Mouse (Mus musculus) testis, adult 2 months (tissue): ENCODE measurements around the gene Cd151.

Experiments
- CTCF ChIP-seq: fragments of 200-500 bp; IDR thresholded peaks from 2 replicates; pipeline ENCODE4 v1.5.1; 2012; ENCODE audit warnings: low read depth, mild to moderate bottlenecking, inconsistent platforms, low read length, moderate library complexity; ENCODE audit not compliant: control insufficient read depth, insufficient read depth, insufficient replicate concordance
- POLR2A ChIP-seq: fragments of 200-500 bp; IDR thresholded peaks from 2 replicates; pipeline ENCODE4 v1.6.1; 2012; ENCODE audit warnings: low read depth, mild to moderate bottlenecking, inconsistent platforms, low read length, moderate library complexity; ENCODE audit not compliant: control insufficient read depth

DNA sequence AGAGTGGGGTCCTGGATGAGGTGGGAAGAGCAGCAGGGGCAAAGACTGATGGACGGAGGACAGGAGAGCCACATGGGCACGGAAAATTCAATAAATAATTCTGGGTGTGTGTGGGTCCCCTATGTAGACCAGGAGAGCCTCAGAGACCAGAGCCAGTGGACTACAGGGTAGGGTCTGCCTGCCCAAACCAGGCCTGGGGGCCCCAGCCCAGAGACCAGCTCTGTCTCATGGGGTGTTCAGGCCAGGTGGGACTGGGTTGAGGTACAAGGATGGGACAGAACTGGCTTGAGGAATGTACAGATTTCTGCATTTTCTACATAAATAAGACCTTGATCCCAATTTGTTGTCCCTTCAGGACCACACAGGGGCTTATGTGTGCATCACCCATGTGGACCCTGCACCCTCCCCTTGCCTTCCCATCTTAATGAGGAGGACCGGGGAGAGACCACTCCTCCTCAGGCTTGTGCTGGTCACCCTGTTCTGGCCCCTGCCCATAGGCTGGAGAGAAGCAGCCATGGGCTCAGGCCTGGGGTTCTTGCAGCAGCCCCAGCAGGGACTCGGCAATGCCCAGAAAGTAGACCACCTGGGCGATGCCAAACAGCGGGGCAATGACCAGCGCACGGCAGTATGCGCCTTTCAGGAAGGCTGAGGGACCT, 36.5 kb upstream of the Cd151 start:
- TF ChIP-seq CTCF: no peak
- no peak for TF ChIP-seq POLR2A
